Mouse (Mus musculus) liver, embryonic 12.5 days (tissue): ENCODE measurements at regions not wholly inside any gene's neighbourhood (a gene's known extent, or its start where the extent isn't known, plus 50 kb on each side); places are given as distances from the start of the nearest gene placed in this dataset.

Source experiments
- ATAC-seq: fragments of 200-750 bp; cut with Nextera tagmentation; 2 replicates; pipeline ENCODE4 v1.8.0; 2017; ENCODE audit warnings: moderate number of reproducible peaks, mild to moderate bottlenecking, moderate library complexity
- H3K27ac ChIP-seq: fragments of 300-500 bp; sonication (generic); 2 replicates; pipeline ENCODE4 v1.5.1; 2016; ENCODE audit warnings: mild to moderate bottlenecking
- H3K27me3 ChIP-seq: fragments of 300-500 bp; sonication (generic); replicated peaks from 2 replicates; pipeline ENCODE4 v1.6.1; 2016; ENCODE audit warnings: mild to moderate bottlenecking, moderate library complexity
- H3K36me3 ChIP-seq: fragments of 300-500 bp; sonication (generic); 2 replicates; pipeline ENCODE4 v1.6.1; 2016; ENCODE audit warnings: mild to moderate bottlenecking, moderate library complexity
- H3K4me1 ChIP-seq: fragments of 300-500 bp; sonication (generic); 2 replicates; pipeline ENCODE4 v1.6.1; 2016
- H3K4me2 ChIP-seq: fragments of 300-500 bp; sonication (generic); 2 replicates; pipeline ENCODE4 v1.6.1; 2016; ENCODE audit warnings: mild to moderate bottlenecking, moderate library complexity
- H3K4me3 ChIP-seq: fragments of 300-500 bp; sonication (generic); 2 replicates; pipeline ENCODE4 v1.5.1; 2016; ENCODE audit warnings: mild to moderate bottlenecking, moderate library complexity
- H3K9ac ChIP-seq: fragments of 300-500 bp; sonication (generic); 2 replicates; pipeline ENCODE4 v1.6.1; 2016; ENCODE audit warnings: mild to moderate bottlenecking, moderate library complexity
- H3K9me3 ChIP-seq: fragments of 300-500 bp; sonication (generic); replicated peaks from 2 replicates; pipeline ENCODE4 v1.6.1; 2016; ENCODE audit warnings: mild to moderate bottlenecking, moderate library complexity
- WGBS: fragments of 180-500 bp; shearing (Covaris S2); methylation state at CpG from one replicate; pipeline ENCODE4 v1.1.7; 2016; ENCODE audit not compliant: insufficient replicate concordance; 5-methylcytosine and 5-hydroxymethylcytosine counted together

DNA sequence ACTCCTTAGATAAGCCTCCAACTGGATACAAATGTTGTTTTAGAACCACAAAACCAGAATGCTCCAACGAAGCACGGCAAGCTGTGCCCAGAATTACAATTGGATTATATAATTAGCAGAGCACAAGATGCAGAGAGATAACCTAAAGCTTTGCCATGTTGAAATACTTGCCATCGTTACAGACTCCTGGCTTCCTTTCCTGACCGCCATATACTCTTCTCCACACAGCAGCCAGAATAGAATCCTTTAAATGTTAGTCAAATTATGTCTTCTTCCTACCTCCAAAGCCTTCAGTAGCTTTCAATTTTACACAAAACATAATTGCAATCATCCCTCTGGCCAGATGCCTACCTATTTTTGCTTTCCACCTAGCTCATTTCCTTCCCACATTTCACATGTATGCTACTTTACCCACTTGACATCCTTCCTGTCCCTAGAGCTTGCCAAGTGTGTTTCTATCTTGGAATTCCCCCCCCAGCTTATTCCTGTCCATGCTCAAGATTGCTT, 52.8 kb upstream of the G2e3 start:
- H3K27me3 ChIP-seq: no peaks in the 10 kb centered on the region
- ATAC-seq: no peak
- 76% methylated on average over 4 of the region's 4 CpGs for WGBS
- no peak overlapping the region for H3K4me3 ChIP-seq
- no peaks in the 10 kb centered on the region for H3K9me3 ChIP-seq
- H3K36me3 ChIP-seq: no peaks in the 10 kb centered on the region
- H3K9ac ChIP-seq: no peak overlapping the region
- no peaks in the 10 kb centered on the region for H3K4me1 ChIP-seq
- H3K4me2 ChIP-seq: no peak overlapping the region
- no peak overlapping the region for H3K27ac ChIP-seq

GRCm38 (mm10) chr12:51278358-51278757, 69.5 kb upstream of the G2e3 start:
- Histone ChIP-seq H3K27ac (no peak overlapping the region), H3K9me3 (no peaks in the 10 kb centered on the region), H3K9ac (no peak overlapping the region), H3K4me1 (no peaks in the 10 kb centered on the region), H3K4me3 (no peak overlapping the region), H3K36me3 (no peaks in the 10 kb centered on the region), H3K4me2 (no peak overlapping the region), H3K27me3 (no peaks in the 10 kb centered on the region)
- ATAC-seq: no peak
- 58% methylated on average over 1 of the region's 1 CpGs for WGBS

DNA sequence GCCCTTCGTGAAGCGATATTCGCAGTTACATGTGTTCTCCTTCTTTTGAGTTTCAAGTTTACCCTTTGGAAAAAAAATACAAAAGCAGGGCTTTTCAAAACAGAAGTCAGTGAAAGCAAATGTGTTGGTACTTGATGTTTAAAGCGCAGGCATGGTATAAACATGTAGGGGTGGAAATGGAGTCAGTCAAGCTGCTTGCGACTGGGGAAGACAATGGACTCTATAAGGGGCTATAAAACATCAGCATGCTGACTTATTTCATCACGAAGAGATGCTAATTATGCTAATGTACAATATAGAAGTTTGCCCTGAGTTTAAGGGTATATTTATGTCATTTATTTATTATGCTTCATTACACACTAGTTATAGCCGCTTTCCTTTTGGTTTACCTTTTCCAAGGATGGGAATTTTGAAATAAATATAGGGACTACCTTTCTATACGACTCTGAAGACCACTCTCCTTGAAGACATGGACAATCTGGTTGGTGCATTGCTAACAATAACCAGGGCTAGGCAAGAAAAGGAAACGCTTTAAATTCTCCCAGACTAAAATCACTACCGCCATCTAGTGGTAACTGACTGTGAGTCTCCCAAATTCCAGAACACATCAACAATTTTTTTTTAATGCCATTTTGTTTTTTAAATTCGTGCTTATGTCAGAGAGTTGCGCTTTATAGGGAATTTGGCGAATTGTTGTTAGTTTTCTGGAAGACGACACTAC, 71.9 kb upstream of the G2e3 start:
- H3K4me1 ChIP-seq: no peaks in the 10 kb centered on the region
- H3K9ac ChIP-seq: no peak overlapping the region
- H3K27ac ChIP-seq: no peak overlapping the region
- H3K27me3 ChIP-seq: no peaks in the 10 kb centered on the region
- WGBS: 47% methylated on average over 14 of the region's 14 CpGs
- no peak for ATAC-seq
- H3K36me3 ChIP-seq: no peaks in the 10 kb centered on the region
- H3K9me3 ChIP-seq: no peaks in the 10 kb centered on the region
- no peak overlapping the region for H3K4me3 ChIP-seq
- no peak overlapping the region for H3K4me2 ChIP-seq

DNA sequence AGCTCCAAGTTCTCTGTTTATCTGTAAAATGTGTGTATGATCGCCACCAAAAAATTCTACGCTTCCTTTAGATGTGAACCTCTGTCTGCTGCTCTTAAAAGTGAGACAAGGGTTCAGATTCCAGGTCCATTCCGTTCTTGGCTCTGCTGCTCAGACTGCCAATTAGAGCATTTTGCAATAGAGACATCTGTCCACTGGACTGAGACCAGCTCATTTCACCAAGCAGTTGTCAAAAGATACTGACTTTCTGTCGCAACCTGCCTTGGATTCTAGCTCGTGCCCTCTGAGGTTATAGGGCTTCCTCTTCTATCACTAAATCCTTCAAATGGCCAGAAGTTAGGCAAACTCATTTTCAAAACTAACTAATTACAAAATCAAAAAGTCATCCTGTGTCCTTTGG, 74.4 kb upstream of the G2e3 start:
- Histone ChIP-seq H3K4me3 (no peak overlapping the region), H3K36me3 (no peaks in the 10 kb centered on the region), H3K9me3 (no peaks in the 10 kb centered on the region), H3K27me3 (no peaks in the 10 kb centered on the region), H3K4me2 (no peak overlapping the region), H3K9ac (no peak overlapping the region), H3K27ac (no peak overlapping the region), H3K4me1 (no peaks in the 10 kb centered on the region)
- no peak for ATAC-seq
- WGBS: 64% methylated on average over 5 of the region's 5 CpGs

- Histone ChIP-seq H3K4me1 (no peaks in the 10 kb centered on the region), H3K4me2 (no peak overlapping the region), H3K27me3 (no peaks in the 10 kb centered on the region), H3K4me3 (no peak overlapping the region), H3K9me3 (no peaks in the 10 kb centered on the region), H3K27ac (no peak overlapping the region), H3K9ac (no peak overlapping the region), H3K36me3 (no peaks in the 10 kb centered on the region)
- ATAC-seq: no peak
- 65% methylated on average over 7 of the region's 7 CpGs for WGBS
Observed at GRCm38 (mm10) chr12:51242839-51243238, 105.0 kb upstream of the G2e3 start.

- 71% methylated on average over 7 of the region's 7 CpGs for WGBS
- no peaks in the 10 kb centered on the region for H3K36me3 ChIP-seq
- no peak overlapping the region for H3K4me3 ChIP-seq
- no peaks in the 10 kb centered on the region for H3K27me3 ChIP-seq
- no peaks in the 10 kb centered on the region for H3K9me3 ChIP-seq
- H3K9ac ChIP-seq: no peak overlapping the region
- H3K4me2 ChIP-seq: no peak overlapping the region
- H3K4me1 ChIP-seq: no peaks in the 10 kb centered on the region
- ATAC-seq: no peak
- no peak overlapping the region for H3K27ac ChIP-seq
Observed at GRCm38 (mm10) chr12:51241131-51241781, 106.6 kb upstream of the G2e3 start.

DNA sequence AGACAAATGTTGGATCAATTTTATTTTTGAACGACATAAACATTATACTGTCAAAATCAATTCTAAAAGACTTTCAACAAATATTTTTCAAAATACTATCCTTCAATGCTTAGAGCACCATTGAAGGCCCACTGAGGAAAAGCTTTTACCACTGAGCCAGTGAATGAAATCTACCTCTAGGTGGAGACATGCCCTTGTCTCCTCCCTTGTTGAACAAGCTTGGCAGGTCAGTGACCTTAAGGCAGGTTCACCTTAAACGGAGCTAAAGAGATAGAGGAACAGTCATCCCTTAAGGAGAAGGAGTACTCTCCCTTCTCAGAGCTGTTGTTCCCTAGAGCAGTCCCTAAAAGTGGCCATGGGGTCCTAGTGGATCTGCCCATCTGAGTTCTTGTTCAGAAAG, 136.2 kb upstream of the G2e3 start:
- Histone ChIP-seq H3K4me3 (no peak overlapping the region), H3K27me3 (no peaks in the 10 kb centered on the region), H3K27ac (no peak overlapping the region), H3K9me3 (no peaks in the 10 kb centered on the region), H3K4me2 (no peak overlapping the region), H3K4me1 (no peaks in the 10 kb centered on the region), H3K36me3 (no peaks in the 10 kb centered on the region), H3K9ac (no peak overlapping the region)
- ATAC-seq: no peak
- 23% methylated on average over 2 of the region's 2 CpGs for WGBS

DNA sequence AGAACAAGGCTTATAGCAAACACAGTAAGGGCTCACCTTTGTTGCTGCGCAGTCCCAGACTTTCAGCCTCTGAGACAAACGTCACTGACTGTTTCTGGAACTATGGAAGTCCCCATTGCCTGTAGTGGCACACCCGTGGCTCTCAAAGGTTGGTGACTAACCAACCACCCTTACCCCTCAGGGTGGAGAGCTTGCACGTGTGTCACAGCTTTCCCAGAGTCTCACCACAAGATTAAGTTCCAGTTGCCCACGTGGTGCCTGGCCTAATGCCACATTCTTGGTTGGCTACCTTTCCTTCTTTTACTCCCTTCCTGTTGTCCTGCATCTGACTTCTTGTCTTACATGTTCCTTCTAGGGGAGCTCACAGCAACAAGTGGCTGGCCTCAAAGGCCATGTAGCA, 151.6 kb upstream of the G2e3 start:
- Histone ChIP-seq H3K9me3 (no peaks in the 10 kb centered on the region), H3K27me3 (no peaks in the 10 kb centered on the region), H3K36me3 (no peaks in the 10 kb centered on the region), H3K4me2 (no peak overlapping the region), H3K9ac (no peak overlapping the region), H3K27ac (no peak overlapping the region), H3K4me1 (no peaks in the 10 kb centered on the region), H3K4me3 (no peak overlapping the region)
- 47% methylated on average over 5 of the region's 5 CpGs for WGBS
- ATAC-seq: no peak

DNA sequence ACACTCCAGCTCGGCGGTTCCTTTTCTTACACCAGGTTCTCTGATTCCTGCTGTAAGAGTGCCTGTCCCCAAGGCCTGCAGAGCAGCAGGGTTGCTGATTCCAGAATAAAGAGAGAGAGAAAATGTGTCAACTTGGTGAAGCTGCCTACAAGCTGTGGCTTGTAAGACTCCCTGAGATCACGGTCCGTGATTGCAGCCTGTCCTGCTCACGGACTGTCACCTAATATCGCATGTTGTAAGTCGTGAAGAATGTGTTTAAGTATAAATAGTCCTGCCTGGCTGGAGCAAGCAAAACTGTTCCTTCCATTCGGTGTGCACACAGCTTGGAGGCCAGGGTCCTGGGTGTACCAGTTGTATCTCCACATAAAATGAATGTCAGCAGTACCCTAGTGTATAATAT, 152.7 kb upstream of the G2e3 start:
- 66% methylated on average over 8 of the region's 8 CpGs for WGBS
- Histone ChIP-seq H3K27ac (no peak overlapping the region), H3K9me3 (no peaks in the 10 kb centered on the region), H3K4me3 (no peak overlapping the region), H3K4me1 (no peaks in the 10 kb centered on the region), H3K36me3 (no peaks in the 10 kb centered on the region), H3K27me3 (no peaks in the 10 kb centered on the region), H3K4me2 (no peak overlapping the region), H3K9ac (no peak overlapping the region)
- no peak for ATAC-seq

GRCm38 (mm10) chr12:51190754-51191153, 157.1 kb upstream of the G2e3 start:
- Histone ChIP-seq H3K36me3 (no peaks in the 10 kb centered on the region), H3K27me3 (no peaks in the 10 kb centered on the region), H3K4me2 (no peak overlapping the region), H3K4me1 (no peaks in the 10 kb centered on the region), H3K27ac (no peak overlapping the region), H3K9me3 (no peaks in the 10 kb centered on the region), H3K4me3 (no peak overlapping the region), H3K9ac (no peak overlapping the region)
- no peak for ATAC-seq
- WGBS: 23% methylated on average over 1 of the region's 1 CpGs

DNA sequence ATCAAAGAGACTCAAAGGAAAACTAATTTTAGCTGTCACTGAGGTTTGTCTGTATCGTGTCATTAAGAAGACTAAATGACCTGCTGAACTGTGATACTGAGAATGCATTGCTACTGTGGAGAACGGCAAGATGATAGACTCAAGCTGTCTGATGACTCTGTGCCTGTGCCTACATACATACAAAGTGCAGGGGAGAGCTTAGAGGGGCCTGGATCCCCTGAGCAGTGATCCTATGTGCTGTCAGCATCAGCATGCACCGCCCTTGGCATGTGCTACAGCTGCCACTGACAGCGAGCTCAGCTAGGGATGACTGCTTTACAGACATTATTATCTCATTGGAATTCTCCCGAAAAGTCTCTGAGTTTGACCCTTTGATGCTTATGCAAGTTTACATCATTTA, 157.7 kb upstream of the G2e3 start:
- H3K4me1 ChIP-seq: no peaks in the 10 kb centered on the region
- no peak for ATAC-seq
- H3K9me3 ChIP-seq: no peaks in the 10 kb centered on the region
- no peak overlapping the region for H3K9ac ChIP-seq
- no peaks in the 10 kb centered on the region for H3K27me3 ChIP-seq
- no peaks in the 10 kb centered on the region for H3K36me3 ChIP-seq
- no peak overlapping the region for H3K4me2 ChIP-seq
- no peak overlapping the region for H3K4me3 ChIP-seq
- 57% methylated on average over 5 of the region's 5 CpGs for WGBS
- H3K27ac ChIP-seq: no peak overlapping the region

GRCm38 (mm10) chr12:51188229-51188628, 159.6 kb upstream of the G2e3 start:
- H3K9me3 ChIP-seq: no peaks in the 10 kb centered on the region

DNA sequence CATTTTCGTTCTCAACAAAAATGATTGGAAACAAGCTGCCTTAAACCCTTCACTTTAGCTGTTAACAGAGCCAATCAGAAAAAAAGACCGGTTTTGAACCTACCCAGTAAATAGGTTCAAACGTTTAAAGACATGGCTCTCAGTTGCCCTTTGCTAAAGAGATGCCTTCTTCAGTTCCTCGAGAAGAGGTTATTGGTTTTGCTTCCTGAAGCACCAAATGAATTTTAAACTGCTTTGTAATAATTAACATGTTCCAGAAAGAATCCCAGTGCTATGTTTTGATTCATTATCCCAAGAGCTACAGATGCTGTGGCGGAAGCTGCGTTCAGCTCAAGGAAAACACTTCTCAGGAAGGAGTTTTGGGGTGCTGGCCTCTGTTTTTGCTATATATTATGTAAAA, 160.1 kb upstream of the G2e3 start:
- no peaks in the 10 kb centered on the region for H3K4me1 ChIP-seq
- H3K4me2 ChIP-seq: no peak overlapping the region
- 55% methylated on average over 6 of the region's 6 CpGs for WGBS
- H3K4me3 ChIP-seq: no peak overlapping the region
- no peaks in the 10 kb centered on the region for H3K36me3 ChIP-seq
- no peaks in the 10 kb centered on the region for H3K27me3 ChIP-seq
- ATAC-seq: no peak
- no peak overlapping the region for H3K27ac ChIP-seq
- no peak overlapping the region for H3K9ac ChIP-seq
- H3K9me3 ChIP-seq: no peaks in the 10 kb centered on the region

More at GRCm38 (mm10) chr12:51188229-51188628, 159.6 kb upstream of the G2e3 start:
- Histone ChIP-seq H3K36me3 (no peaks in the 10 kb centered on the region), H3K4me3 (no peak overlapping the region), H3K27ac (no peak overlapping the region), H3K4me1 (no peaks in the 10 kb centered on the region), H3K4me2 (no peak overlapping the region), H3K27me3 (no peaks in the 10 kb centered on the region), H3K9ac (no peak overlapping the region)
- ATAC-seq: no peak
